Mouse (Mus musculus): Measurements from ENCODE around the gene Gm42669.

DNA sequence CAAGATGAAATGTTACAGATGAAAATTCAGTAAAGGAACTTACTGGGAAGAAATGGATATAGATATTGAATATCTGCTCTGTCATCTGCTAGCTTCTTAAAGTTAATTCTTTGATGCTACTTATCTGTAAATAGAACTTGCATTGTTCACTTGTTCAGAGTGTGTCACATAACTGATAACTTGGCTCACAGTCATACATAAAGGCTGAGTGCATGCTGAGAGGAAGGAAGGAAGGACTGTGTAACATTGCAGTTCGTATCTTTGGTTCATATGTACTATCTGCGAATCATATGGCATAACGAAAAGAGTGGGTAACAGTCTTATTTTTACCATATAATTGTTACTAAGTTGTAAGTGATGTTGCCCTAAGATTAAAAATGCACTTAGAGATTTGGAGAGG lies 113.9 kb downstream of the Gm42669 start:
- TF ChIP-seq GATA1 (IDR thresholded peaks at IDR 0.05; ENCODE audit: low read length) = no peak
- TF ChIP-seq TAL1 (IDR thresholded peaks at IDR 0.05; ENCODE audit: low read length) = no peak

Data from erythroblast, embryonic 14.5 days (primary cell).